Mouse (Mus musculus) CH12.LX (cell line): ENCODE results near the gene Gpr108.

Experiments used
- CTCF ChIP-seq, 2 experiments: IDR thresholded peaks in 1 of 2; conservative IDR thresholded peaks in 1 of 2; 2 replicates each; pipeline ENCODE4 v1.5.1; 2011 to 2012; ENCODE audit warnings: low read depth in 2 of 2, low read length in 2 of 2, improper control_type of control experiment in 1 of 2, inconsistent platforms in 1 of 2, mild to moderate bottlenecking in 1 of 2, moderate library complexity in 1 of 2
- ELF1 ChIP-seq: IDR thresholded peaks from 2 replicates; pipeline ENCODE4 v1.6.1; 2014; ENCODE audit warnings: low read depth, mild to moderate bottlenecking, inconsistent platforms, low read length, improper control_type of control experiment
- HCFC1 ChIP-seq: IDR thresholded peaks from 2 replicates; pipeline ENCODE4 v1.6.1; 2012; ENCODE audit warnings: low read depth, mild to moderate bottlenecking, inconsistent platforms, low read length, improper control_type of control experiment
- JUN ChIP-seq: IDR thresholded peaks from 2 replicates; pipeline ENCODE4 v1.6.1; 2011; ENCODE audit warnings: low read depth, mild to moderate bottlenecking, low read length, improper control_type of control experiment, moderate library complexity; ENCODE audit not compliant: insufficient read depth
- MAFK ChIP-seq: IDR thresholded peaks from 2 replicates; pipeline ENCODE4 v1.6.1; 2011; ENCODE audit warnings: low read length, improper control_type of control experiment; ENCODE audit not compliant: insufficient replicate concordance
- MYC ChIP-seq: IDR thresholded peaks from 2 replicates; pipeline ENCODE4 v1.6.1; 2011; ENCODE audit warnings: low read depth, mild to moderate bottlenecking, improper control_type of control experiment, low read length
- NRF1 ChIP-seq: IDR thresholded peaks from 2 replicates; pipeline ENCODE4 v1.6.1; 2014; ENCODE audit warnings: low read depth, mild to moderate bottlenecking, inconsistent platforms, low read length, improper control_type of control experiment, moderate library complexity
- POLR2A ChIP-seq: IDR thresholded peaks from 2 replicates; pipeline ENCODE4 v1.6.1; 2011; ENCODE audit warnings: low read depth, mild to moderate bottlenecking, improper control_type of control experiment, low read length
- UBTF ChIP-seq: IDR thresholded peaks from 2 replicates; pipeline ENCODE4 v1.6.1; 2012; ENCODE audit warnings: low read depth, mild to moderate bottlenecking, inconsistent platforms, low read length, improper control_type of control experiment, moderate library complexity

GRCm38 (mm10) chr17:57292968-57293367 lies 44.7 kb upstream of the Gpr108 start:
- TF ChIP-seq ELF1 (no peak), NRF1 (no peak), HCFC1 (no peak), MAFK (no peak), POLR2A (no peak), JUN (no peak), CTCF (conservative IDR thresholded peaks at IDR 0.05 in 1 of 2, IDR thresholded peaks at IDR 0.05 in 1 of 2; ENCODE audit: low read depth in 2 of 2, low read length in 2 of 2) (no peak), MYC (no peak), UBTF (no peak)
